Mouse (Mus musculus) G1E (cell line): ENCODE data around the gene Peli3. TPM values are rescaled to one million over a fixed set of nuclear protein-coding genes. Genes with fewer than 3 reads are reported as not detected.

Experiments used
- ATAC-seq: 2 replicates; pipeline ENCODE4 v1.8.0; 2016; ENCODE audit warnings: mild to moderate bottlenecking; ENCODE audit not compliant: insufficient number of reproducible peaks, poor library complexity, low FRiP score, severe bottlenecking; ENCODE audit errors: extremely low read depth
- DNase-seq: peaks from one replicate; pipeline ENCODE4 v3.0.0; 2012; ENCODE audit warnings: low spot score
- H3K27me3 ChIP-seq: 2 replicates; pipeline ENCODE4 v1.6.1; 2012; ENCODE audit warnings: mild to moderate bottlenecking, low read length, inconsistent platforms; ENCODE audit not compliant: insufficient read depth
- H3K36me3 ChIP-seq: replicated peaks from 2 replicates; pipeline ENCODE3; 2012; ENCODE audit warnings: mild to moderate bottlenecking, inconsistent platforms
- H3K4me1 ChIP-seq: 2 replicates; pipeline ENCODE4 v1.6.1; 2012; ENCODE audit warnings: low read depth, low read length, inconsistent platforms, mixed read lengths; ENCODE audit not compliant: insufficient read depth
- H3K4me3 ChIP-seq: 2 replicates; pipeline ENCODE4 v1.5.1; 2012; ENCODE audit warnings: low read depth, mild to moderate bottlenecking, inconsistent platforms, low read length, moderate library complexity, mixed read lengths
- H3K9me3 ChIP-seq: replicated peaks from 2 replicates; pipeline ENCODE4 v1.6.1; 2012; ENCODE audit warnings: inconsistent platforms
- CTCF ChIP-seq: IDR thresholded peaks from 2 replicates; pipeline ENCODE4 v1.5.1; 2012; ENCODE audit warnings: low read depth, low read length, inconsistent platforms, mixed read lengths
- GATA1 ChIP-seq: IDR thresholded peaks from 2 replicates; pipeline ENCODE4 v1.6.1; 2012; ENCODE audit warnings: borderline replicate concordance, low read length, inconsistent platforms, mixed read lengths
- GATA2 ChIP-seq: IDR thresholded peaks from 2 replicates; pipeline ENCODE4 v1.6.1; 2012; ENCODE audit warnings: low read depth, low read length, inconsistent platforms, borderline replicate concordance
- POLR2AphosphoS5 ChIP-seq: IDR thresholded peaks from 2 replicates; pipeline ENCODE4 v1.6.1; 2012; ENCODE audit warnings: low read depth, low read length, inconsistent platforms; ENCODE audit not compliant: insufficient replicate concordance
- TAL1 ChIP-seq: conservative IDR thresholded peaks from 2 replicates; pipeline ENCODE4 v1.6.1; 2012; ENCODE audit warnings: low read depth, low read length, inconsistent platforms, mixed read lengths
- polyA plus RNA-seq: library from polyadenylated mRNA; stranded (reverse); fragments of >175 nt; gene quantifications from 2 replicates; pipeline ENCODE4 v1.2.3, GENCODE M21; 2012
- total RNA-seq, 2 experiments: library from RNA; stranded (forward) in 1 of 2; stranded (reverse) in 1 of 2; fragments of 200-1000 nt in 1 of 2; fragments of >200 nt in 1 of 2; fragmentation: Nextera tagmentation in 1 of 2; gene quantifications; 2 replicates each; pipeline ENCODE4 v1.2.3; 2014 to 2017

Peli3 gene
- total and polyA plus RNA-seq, 3 experiments, result 0.05 TPM; not detected in 2

GRCm38 (mm10) chr19:4916827-4917226 is 26.1 kb downstream of the Peli3 start:
- DNase-seq (no peak), ATAC-seq (no peak)
- no peaks in the 10 kb centered on the region for H3K9me3 ChIP-seq
- H3K36me3 ChIP-seq, result peaks cover 98% of the 10 kb centered on the region
- TF ChIP-seq POLR2AphosphoS5 (no peak), GATA1 (no peak), TAL1 (no peak), CTCF (no peak), GATA2 (no peak)
- peaks cover 6% of the 10 kb centered on the region; the same call in 1 of the 2 replicates for H3K4me1 ChIP-seq
- H3K4me3 ChIP-seq, result no peak overlapping the region
- no peaks in the 10 kb centered on the region for H3K27me3 ChIP-seq

GRCm38 (mm10) chr19:4915924-4916603 is 26.9 kb downstream of the Peli3 start:
- ATAC-seq (no peak), DNase-seq (no peak)
- H3K4me1 ChIP-seq, result peaks cover 6% of the 10 kb centered on the region; the same call in 1 of the 2 replicates
- peaks cover 98% of the 10 kb centered on the region for H3K36me3 ChIP-seq
- H3K9me3 ChIP-seq, result no peaks in the 10 kb centered on the region
- no peak overlapping the region for H3K4me3 ChIP-seq
- no peaks in the 10 kb centered on the region for H3K27me3 ChIP-seq
- TF ChIP-seq TAL1, result no peak

- DNase-seq (no peak), ATAC-seq (no peak)
- Histone ChIP-seq H3K27me3 (no peaks in the 10 kb centered on the region), H3K4me1 (peaks cover 13% of the 10 kb centered on the region; the same call in 1 of the 2 replicates), H3K9me3 (no peaks in the 10 kb centered on the region), H3K4me3 (no peak overlapping the region), H3K36me3 (peaks cover 78% of the 10 kb centered on the region)
- no peak for TF ChIP-seq GATA2
- no peak for TF ChIP-seq CTCF
- no peak for TF ChIP-seq GATA1
- no peak for TF ChIP-seq TAL1
- TF ChIP-seq POLR2AphosphoS5, result no peak
These were observed 33.6 kb downstream of the Peli3 start for GRCm38 (mm10) chr19:4909376-4909775.

- TF ChIP-seq GATA1 (no peak), CTCF (peak; percentile 48; the same call in 1 of the 2 replicates)
- no peak for ATAC-seq
- Histone ChIP-seq H3K4me1 (peaks cover 9% of the 10 kb centered on the region; the same call in 1 of the 2 replicates), H3K9me3 (no peaks in the 10 kb centered on the region), H3K27me3 (no peaks in the 10 kb centered on the region), H3K36me3 (peaks cover 72% of the 10 kb centered on the region), H3K4me3 (no peak overlapping the region)
- DNase-seq, result no peak
These were observed 34.8 kb downstream of the Peli3 start for GRCm38 (mm10) chr19:4908107-4908506.

- H3K9me3 ChIP-seq, result no peaks in the 10 kb centered on the region
- peaks cover 59% of the 10 kb centered on the region for H3K36me3 ChIP-seq
- peak; percentile 70 for DNase-seq
- no peaks in the 10 kb centered on the region for H3K27me3 ChIP-seq
- peak; percentile 40 for ATAC-seq
- peaks cover 6% of the 10 kb centered on the region; the same call in 1 of the 2 replicates for H3K4me1 ChIP-seq
- peak within 1 kb of the TSS; percentile 72 for H3K4me3 ChIP-seq
- TF ChIP-seq TAL1, result no peak
- no peak for TF ChIP-seq GATA2
- TF ChIP-seq POLR2AphosphoS5, result no peak
- no peak for TF ChIP-seq CTCF
These were observed 36.7 kb downstream of the Peli3 start, which contains the start of gene Bbs1 for GRCm38 (mm10) chr19:4905979-4906794. Gene Bbs1 (minus strand): TSS chr19:4906628.

- Histone ChIP-seq H3K36me3 (peaks cover 15% of the 10 kb centered on the region), H3K9me3 (no peaks in the 10 kb centered on the region), H3K4me1 (no peaks in the 10 kb centered on the region), H3K27me3 (no peaks in the 10 kb centered on the region), H3K4me3 (no peak overlapping the region)
- no peak for TF ChIP-seq GATA2
- TF ChIP-seq CTCF, result no peak
- no peak for TF ChIP-seq GATA1
- no peak for TF ChIP-seq TAL1
- no peak for TF ChIP-seq POLR2AphosphoS5
- ATAC-seq (no peak), DNase-seq (no peak)
These were observed 43.0 kb downstream of the Peli3 start for GRCm38 (mm10) chr19:4899888-4900287.
